Mouse (Mus musculus) myocyte (in vitro differentiated cells): ENCODE results near the gene Lpar6.

Experiments used
- CEBPB ChIP-seq: IDR thresholded peaks from 2 replicates; pipeline ENCODE4 v1.6.1; 2011; ENCODE audit warnings: mild to moderate bottlenecking, moderate library complexity; ENCODE audit not compliant: poor library complexity, insufficient read depth, severe bottlenecking
- E2F4 ChIP-seq: IDR thresholded peaks from one replicate; pipeline ENCODE4 v1.6.1; 2011; ENCODE audit warnings: mild to moderate bottlenecking, control low read depth, moderate library complexity; ENCODE audit not compliant: insufficient read depth
- MAX ChIP-seq: IDR thresholded peaks from one replicate; pipeline ENCODE4 v1.6.1; 2011; ENCODE audit warnings: low read depth, mild to moderate bottlenecking, control low read depth
- MYOD1 ChIP-seq, 3 experiments: IDR thresholded peaks; one replicate each; pipeline ENCODE4 v1.6.1; 2011; ENCODE audit warnings: control low read depth in 2 of 3, low read depth in 2 of 3, mild to moderate bottlenecking in 2 of 3, moderate library complexity in 1 of 3; ENCODE audit not compliant: insufficient read length in 2 of 3, control insufficient read depth in 1 of 3
- MYOG ChIP-seq, 3 experiments: IDR thresholded peaks; one replicate each; pipeline ENCODE4 v1.6.1; 2011; ENCODE audit warnings: control low read depth in 2 of 3, low read depth in 2 of 3, mild to moderate bottlenecking in 2 of 3; ENCODE audit not compliant: insufficient read length in 2 of 3, control insufficient read depth in 1 of 3, insufficient read depth in 1 of 3
- POLR2A ChIP-seq: IDR thresholded peaks from one replicate; pipeline ENCODE4 v1.6.1; 2011; ENCODE audit warnings: low read depth, mild to moderate bottlenecking, control low read depth, moderate library complexity; ENCODE audit not compliant: insufficient read length
- POLR2AphosphoS2 ChIP-seq: IDR thresholded peaks from one replicate; pipeline ENCODE4 v1.6.1; 2011; ENCODE audit warnings: low read depth, control low read depth; ENCODE audit not compliant: insufficient read length
- REST ChIP-seq: IDR thresholded peaks from one replicate; pipeline ENCODE4 v1.6.1; 2011; ENCODE audit warnings: mild to moderate bottlenecking, control low read depth, moderate library complexity; ENCODE audit not compliant: insufficient read depth, insufficient read length
- SRF ChIP-seq: IDR thresholded peaks from one replicate; pipeline ENCODE4 v1.6.1; 2011; ENCODE audit warnings: low read depth; ENCODE audit not compliant: control insufficient read depth, insufficient read length
- TCF12 ChIP-seq: IDR thresholded peaks from one replicate; pipeline ENCODE4 v1.6.1; 2011; ENCODE audit warnings: mild to moderate bottlenecking, control low read depth; ENCODE audit not compliant: poor library complexity, insufficient read depth, severe bottlenecking
- TCF3 ChIP-seq: IDR thresholded peaks from one replicate; pipeline ENCODE4 v1.6.1; 2011; ENCODE audit warnings: low read depth, control low read depth; ENCODE audit not compliant: insufficient read length
- USF1 ChIP-seq: IDR thresholded peaks from one replicate; pipeline ENCODE4 v1.6.1; 2011; ENCODE audit warnings: low read depth, mild to moderate bottlenecking, control low read depth, moderate library complexity

DNA sequence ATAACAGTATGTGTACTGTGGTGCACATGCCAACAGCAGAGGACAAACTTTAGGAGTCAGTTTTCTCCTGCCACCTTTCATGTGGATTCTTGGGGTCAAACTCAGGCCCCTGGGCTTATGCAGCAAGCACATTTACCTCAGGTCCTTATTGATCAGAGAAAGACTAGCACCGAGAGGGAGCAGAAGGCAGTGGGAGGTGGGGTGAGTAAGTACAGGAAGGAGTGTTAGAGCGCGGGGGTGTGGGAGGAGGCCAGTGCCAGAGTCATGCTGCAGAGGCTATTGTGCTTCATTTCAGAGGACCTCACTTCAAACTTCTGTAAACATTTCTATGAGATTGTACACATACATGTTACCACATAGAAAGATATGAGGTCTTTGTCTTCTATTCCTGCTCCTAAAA, 36.2 kb upstream of the Lpar6 start:
- TF ChIP-seq MAX, result no peak
- no peak for TF ChIP-seq POLR2A
- TF ChIP-seq POLR2AphosphoS2, result no peak
- TF ChIP-seq CEBPB, result no peak
- no peak for TF ChIP-seq REST
- TF ChIP-seq USF1, result no peak
- no peak for TF ChIP-seq E2F4
- TF ChIP-seq MYOD1 (IDR thresholded peaks at IDR 0.05; ENCODE audit: control insufficient read depth in 1 of 3, insufficient read length in 2 of 3, low read depth in 2 of 3), result no peak
- no peak for TF ChIP-seq MYOG (IDR thresholded peaks at IDR 0.05; ENCODE audit: control insufficient read depth in 1 of 3, insufficient read depth in 1 of 3, insufficient read length in 2 of 3, low read depth in 2 of 3)
- TF ChIP-seq TCF12, result no peak
- no peak for TF ChIP-seq TCF3
- TF ChIP-seq SRF, result no peak
